Mouse (Mus musculus) lung, embryonic 14.5 days (tissue): ENCODE data around the gene Smarcb1. TPM values are rescaled to one million over a fixed set of nuclear protein-coding genes. Genes with fewer than 3 reads are reported as not detected.

ENCODE experiments used
- ATAC-seq: fragments of 200-750 bp; cut with Nextera tagmentation; 2 replicates; pipeline ENCODE4 v1.8.0; 2017; ENCODE audit warnings: mild to moderate bottlenecking, moderate TSS enrichment, moderate library complexity; ENCODE audit not compliant: insufficient read depth
- DNase-seq: peaks from one replicate; pipeline ENCODE4 v3.0.0-alpha.2; 2015
- H3K27ac ChIP-seq: fragments of 300-500 bp; sonication (generic); 2 replicates; pipeline ENCODE4 v1.5.1; 2014; ENCODE audit warnings: low read depth, mild to moderate bottlenecking, moderate library complexity
- H3K27me3 ChIP-seq: fragments of 300-500 bp; sonication (generic); 2 replicates; pipeline ENCODE4 v1.6.1; 2014; ENCODE audit warnings: low read length, control low read depth; ENCODE audit not compliant: insufficient read depth
- H3K36me3 ChIP-seq: fragments of 300-500 bp; sonication (generic); 2 replicates; pipeline ENCODE4 v1.6.1; 2014; ENCODE audit warnings: control low read depth; ENCODE audit not compliant: insufficient read depth
- H3K4me1 ChIP-seq: fragments of 300-500 bp; sonication (generic); 2 replicates; pipeline ENCODE4 v1.6.1; 2014; ENCODE audit warnings: antibody characterized with exemption, control low read depth; ENCODE audit not compliant: insufficient read depth
- H3K4me2 ChIP-seq: fragments of 300-500 bp; sonication (generic); 2 replicates; pipeline ENCODE4 v1.6.1; 2014; ENCODE audit warnings: mild to moderate bottlenecking
- H3K4me3 ChIP-seq: fragments of 300-500 bp; sonication (generic); 2 replicates; pipeline ENCODE4 v1.5.1; 2014; ENCODE audit warnings: low read depth, low read length
- H3K9ac ChIP-seq: fragments of 300-500 bp; sonication (generic); 2 replicates; pipeline ENCODE4 v1.6.1; 2014
- H3K9me3 ChIP-seq: fragments of 300-500 bp; sonication (generic); 2 replicates; pipeline ENCODE4 v1.6.1; 2016; ENCODE audit warnings: low read depth, low read length, control low read depth
- CTCF ChIP-seq: IDR thresholded peaks from 2 replicates; pipeline ENCODE4 v1.5.1; 2016; ENCODE audit warnings: antibody characterized with exemption, low read depth
- WGBS: fragments of 180-500 bp; shearing (Covaris S2); extraction: QIAGEN DNeasy Blood & Tissue Kit; methylation state at CpG from one replicate; pipeline ENCODE4 v1.1.7; 2014; 5-methylcytosine and 5-hydroxymethylcytosine counted together
- polyA plus RNA-seq: library from polyadenylated mRNA; unstranded; fragments of >200 nt; fragmentation: Nextera tagmentation; extraction: Ambion mirVana; gene quantifications from 2 replicates; pipeline ENCODE4 v1.2.1, GENCODE M21; 2014

Smarcb1 gene
- polyA plus RNA-seq, 1 experiment from 2014 or later = 219 TPM

- Histone ChIP-seq H3K27ac (no peak overlapping the region), H3K9ac (no peak overlapping the region), H3K4me2 (no peak overlapping the region), H3K36me3 (peaks cover 57% of the 10 kb centered on the region), H3K27me3 (no peaks in the 10 kb centered on the region), H3K4me1 (no peaks in the 10 kb centered on the region), H3K4me3 (no peak overlapping the region), H3K9me3 (no peaks in the 10 kb centered on the region)
- no peak for TF ChIP-seq CTCF
- WGBS = 75% methylated on average over 8 of the region's 8 CpGs
- DNase-seq (no peak), ATAC-seq (no peak)
Measured at GRCm38 (mm10) chr10:75916840-75917239, 4.6 kb downstream of the Smarcb1 start.

- TF ChIP-seq CTCF = no peak
- no peaks in the 10 kb centered on the region for H3K4me1 ChIP-seq
- H3K4me3 ChIP-seq = no peak overlapping the region
- no peaks in the 10 kb centered on the region for H3K9me3 ChIP-seq
- no peak overlapping the region for H3K4me2 ChIP-seq
- H3K27ac ChIP-seq = no peak overlapping the region
- peaks cover 69% of the 10 kb centered on the region for H3K36me3 ChIP-seq
- no peak for ATAC-seq
- no peaks in the 10 kb centered on the region for H3K27me3 ChIP-seq
- WGBS = 78% methylated on average over 7 of the region's 7 CpGs
- no peak for DNase-seq
- no peak overlapping the region for H3K9ac ChIP-seq
Measured at GRCm38 (mm10) chr10:75915557-75915956, 5.9 kb downstream of the Smarcb1 start.

DNA sequence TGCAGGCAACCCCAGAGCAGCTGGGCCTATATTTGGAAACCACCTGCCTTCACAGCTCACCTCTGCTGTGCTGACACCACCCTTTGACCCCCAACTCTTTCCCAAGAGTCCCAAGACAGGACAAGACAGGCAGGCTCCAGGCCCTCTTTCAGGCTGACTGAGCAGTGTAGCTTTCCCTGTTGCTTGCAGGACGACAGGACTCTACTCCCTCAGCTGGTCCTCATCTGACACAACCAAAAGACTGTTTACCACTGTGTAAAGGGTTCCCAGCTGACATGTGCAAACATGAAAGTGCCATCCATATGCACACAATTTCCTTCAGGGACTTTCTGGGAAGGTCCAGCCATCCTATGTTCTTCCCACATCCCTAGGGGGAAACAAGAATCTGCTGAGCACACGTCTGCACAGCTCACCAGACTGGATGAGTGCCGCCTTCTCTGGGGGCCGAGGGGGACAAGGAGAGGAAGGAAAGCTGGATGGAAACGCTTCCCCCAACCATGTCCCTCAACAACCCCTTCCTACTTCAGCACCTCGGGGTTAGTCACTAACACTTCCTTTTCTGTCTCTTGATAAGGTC lies 8.3 kb downstream of the Smarcb1 start:
- Histone ChIP-seq H3K4me3 (no peak overlapping the region), H3K27me3 (no peaks in the 10 kb centered on the region), H3K9me3 (no peaks in the 10 kb centered on the region), H3K4me1 (no peaks in the 10 kb centered on the region), H3K36me3 (peaks cover 77% of the 10 kb centered on the region), H3K9ac (no peak overlapping the region), H3K4me2 (no peak overlapping the region), H3K27ac (no peak overlapping the region)
- WGBS = 51% methylated on average over 6 of the region's 6 CpGs
- TF ChIP-seq CTCF = no peak
- peak; percentile 41; the same call in 1 of the 2 replicates for ATAC-seq
- DNase-seq = no peak

- DNase-seq (no peak), ATAC-seq (no peak)
- Histone ChIP-seq H3K4me1 (no peaks in the 10 kb centered on the region), H3K27me3 (no peaks in the 10 kb centered on the region), H3K9me3 (no peaks in the 10 kb centered on the region), H3K36me3 (peaks cover 85% of the 10 kb centered on the region), H3K4me2 (no peak overlapping the region), H3K4me3 (no peak overlapping the region), H3K27ac (no peak overlapping the region), H3K9ac (no peak overlapping the region)
- no peak for TF ChIP-seq CTCF
- 76% methylated on average over 2 of the region's 2 CpGs for WGBS
Measured at GRCm38 (mm10) chr10:75910698-75911097, 10.7 kb downstream of the Smarcb1 start.

GRCm38 (mm10) chr10:75906882-75907281 lies 14.5 kb downstream of the Smarcb1 start:
- TF ChIP-seq CTCF = no peak
- DNase-seq = no peak
- 84% methylated on average over 4 of the region's 4 CpGs for WGBS
- Histone ChIP-seq H3K4me1 (no peaks in the 10 kb centered on the region), H3K27ac (no peak overlapping the region), H3K9me3 (no peaks in the 10 kb centered on the region), H3K4me2 (no peak overlapping the region), H3K9ac (no peak overlapping the region), H3K27me3 (no peaks in the 10 kb centered on the region), H3K4me3 (no peak overlapping the region), H3K36me3 (peaks cover 93% of the 10 kb centered on the region)
- no peak for ATAC-seq

DNA sequence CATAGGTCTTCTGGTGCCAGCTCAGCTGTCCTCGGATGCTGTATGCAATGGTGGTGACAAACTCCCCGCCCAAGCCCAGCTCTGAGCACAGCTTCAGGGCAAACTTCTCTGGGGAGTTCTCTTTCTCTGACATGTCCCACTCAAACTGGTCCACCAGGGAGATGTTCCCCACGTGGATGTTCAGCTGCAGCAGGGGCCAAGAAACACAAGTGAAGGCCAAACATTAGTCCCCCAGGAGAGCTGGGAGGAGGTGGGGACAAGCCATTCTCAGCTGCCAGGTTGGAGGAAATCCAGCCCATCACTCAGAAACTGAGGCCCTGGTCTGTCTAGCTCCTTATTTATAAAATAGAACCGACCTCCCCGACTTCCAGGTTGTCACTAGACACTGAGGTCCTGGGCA lies 17.0 kb downstream of the Smarcb1 start:
- ATAC-seq = no peak
- H3K4me2 ChIP-seq = no peak overlapping the region
- H3K9me3 ChIP-seq = no peaks in the 10 kb centered on the region
- no peak overlapping the region for H3K9ac ChIP-seq
- WGBS = 87% methylated on average over 5 of the region's 5 CpGs
- no peaks in the 10 kb centered on the region for H3K27me3 ChIP-seq
- H3K4me1 ChIP-seq = no peaks in the 10 kb centered on the region
- no peak for TF ChIP-seq CTCF
- H3K4me3 ChIP-seq = no peak overlapping the region
- no peak overlapping the region for H3K27ac ChIP-seq
- H3K36me3 ChIP-seq = peaks cover 92% of the 10 kb centered on the region
- DNase-seq = no peak

GRCm38 (mm10) chr10:75898846-75899245 lies 22.6 kb downstream of the Smarcb1 start:
- no peak overlapping the region for H3K4me2 ChIP-seq

DNA sequence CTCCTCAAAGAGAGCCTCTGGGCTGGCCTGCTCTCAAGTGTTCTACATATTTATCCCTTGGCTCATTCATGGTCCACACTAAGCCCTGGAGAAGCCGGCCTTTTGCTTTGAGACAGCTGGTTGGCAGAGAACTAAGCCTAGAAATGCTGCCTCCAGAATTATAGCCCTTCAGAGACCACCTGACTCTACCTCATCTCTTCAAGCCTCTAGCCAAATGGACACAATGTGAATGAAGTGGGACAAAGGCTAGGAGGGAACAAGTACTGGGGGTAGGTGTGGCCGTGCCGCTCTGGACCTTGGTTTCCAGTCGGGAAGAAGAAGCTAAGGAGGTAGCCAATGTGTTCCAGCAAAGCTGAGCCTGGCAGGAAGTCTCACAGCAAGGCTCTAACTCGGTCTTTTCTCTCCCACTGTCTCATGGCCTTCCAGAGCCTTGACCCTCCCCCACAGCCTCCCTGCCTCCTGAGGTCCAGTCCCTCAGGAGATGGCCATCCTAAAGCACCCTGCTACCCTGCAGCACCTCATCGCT lies 23.3 kb downstream of the Smarcb1 start:
- ATAC-seq = no peak
- H3K9me3 ChIP-seq = no peaks in the 10 kb centered on the region
- 72% methylated on average over 6 of the region's 6 CpGs for WGBS

More at GRCm38 (mm10) chr10:75898846-75899245, 22.6 kb downstream of the Smarcb1 start:
- Histone ChIP-seq H3K27ac (no peak overlapping the region), H3K36me3 (peaks cover 89% of the 10 kb centered on the region), H3K9ac (no peak overlapping the region), H3K4me1 (no peaks in the 10 kb centered on the region), H3K27me3 (no peaks in the 10 kb centered on the region), H3K9me3 (no peaks in the 10 kb centered on the region), H3K4me3 (no peak overlapping the region)
- no peak for ATAC-seq
- TF ChIP-seq CTCF = no peak
- DNase-seq = no peak
- 68% methylated on average over 3 of the region's 3 CpGs for WGBS

More for the DNA sequence above, 23.3 kb downstream of the Smarcb1 start:
- TF ChIP-seq CTCF = no peak
- Histone ChIP-seq H3K4me3 (no peak overlapping the region), H3K9ac (no peak overlapping the region), H3K27me3 (no peaks in the 10 kb centered on the region), H3K36me3 (peaks cover 81% of the 10 kb centered on the region), H3K4me2 (no peak overlapping the region), H3K4me1 (no peaks in the 10 kb centered on the region; the same call in 1 of the 2 replicates), H3K27ac (no peak overlapping the region)
- no peak for DNase-seq
